Mouse (Mus musculus) Muller cell, postnatal 12 days (primary cell): ENCODE data around the gene Fbxw8.

Experiments used
- DNase-seq: peaks from one replicate; pipeline ENCODE4 v3.0.0-alpha.2; 2015; ENCODE audit errors: inconsistent ontology term

Fbxw8 gene

DNA sequence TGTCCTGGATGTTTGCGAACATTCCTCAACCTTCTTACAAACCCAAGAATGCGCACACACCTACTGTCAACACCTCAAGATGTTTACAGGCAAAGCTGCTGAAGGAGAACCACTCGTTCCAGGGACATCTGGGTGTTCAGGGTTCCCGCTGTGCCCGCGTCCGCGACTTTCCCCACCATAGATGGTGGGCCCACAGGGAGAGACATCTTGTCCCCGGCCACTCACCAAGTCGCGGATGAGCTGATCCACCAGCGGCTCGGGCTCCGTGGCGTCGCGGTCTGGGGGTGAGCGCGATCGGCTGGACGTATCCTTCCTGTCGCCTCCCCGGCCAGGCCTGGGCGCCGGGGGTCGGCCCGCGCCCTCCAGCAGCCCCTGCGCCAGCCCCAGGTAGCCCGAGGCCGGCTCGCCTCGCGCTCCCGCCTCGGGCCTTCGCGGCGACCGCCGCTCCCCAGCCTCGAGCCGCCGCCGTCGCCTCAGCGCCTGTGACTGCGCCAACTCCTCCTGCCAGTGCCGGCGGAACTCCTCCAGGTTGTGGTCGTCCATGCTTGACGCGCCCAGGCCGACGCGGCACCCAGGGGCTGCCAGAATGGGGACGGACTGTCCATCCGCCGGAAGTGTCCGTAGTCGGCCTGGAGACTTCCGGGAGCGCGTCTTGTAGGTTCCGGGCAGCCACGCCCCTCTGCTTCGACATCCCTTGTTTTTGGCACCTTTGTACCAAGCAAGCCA, at the start of gene Fbxw8:
Gene Fbxw8, minus strand, starts transcription at position 626 of the 726 bp plus-strand sequence.
- DNase-seq: peak; percentile 89

DNA sequence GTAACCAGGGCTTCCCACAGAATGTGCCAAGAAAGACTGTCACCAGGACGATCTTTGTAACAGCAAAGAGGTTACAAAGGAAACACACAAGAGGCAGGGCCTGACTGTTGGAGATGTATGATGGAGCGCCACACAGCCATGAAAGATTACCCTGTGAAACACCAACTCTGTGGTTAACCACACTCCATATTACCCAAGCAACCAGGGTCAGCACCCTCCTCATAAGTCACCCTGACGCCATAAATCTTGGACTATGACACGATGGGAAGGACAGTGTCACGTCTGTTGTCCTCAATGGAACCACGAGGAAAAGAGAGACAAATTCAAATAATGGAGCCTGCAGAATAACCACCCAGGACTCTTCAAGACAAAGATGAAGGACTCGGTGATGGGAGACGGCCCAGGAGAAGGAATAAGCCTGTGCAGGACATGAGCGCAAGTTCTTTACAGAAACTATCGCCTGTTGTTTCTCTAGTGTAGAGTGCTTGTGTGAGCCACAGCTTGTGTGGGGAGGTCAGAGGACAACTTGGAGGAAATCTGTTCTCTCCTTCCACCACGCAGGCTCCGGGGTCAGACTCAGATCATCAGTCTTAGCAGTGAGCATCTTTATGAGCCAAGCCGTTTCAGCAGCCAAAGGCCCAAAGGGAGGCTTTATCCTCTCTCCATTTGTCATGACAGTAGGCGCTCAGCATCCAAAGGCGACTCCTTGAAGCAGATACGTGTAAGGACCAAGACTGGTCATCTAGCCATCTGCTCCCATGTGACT, 49.6 kb upstream of the Fbxw8 start:
- no peak for DNase-seq

DNA sequence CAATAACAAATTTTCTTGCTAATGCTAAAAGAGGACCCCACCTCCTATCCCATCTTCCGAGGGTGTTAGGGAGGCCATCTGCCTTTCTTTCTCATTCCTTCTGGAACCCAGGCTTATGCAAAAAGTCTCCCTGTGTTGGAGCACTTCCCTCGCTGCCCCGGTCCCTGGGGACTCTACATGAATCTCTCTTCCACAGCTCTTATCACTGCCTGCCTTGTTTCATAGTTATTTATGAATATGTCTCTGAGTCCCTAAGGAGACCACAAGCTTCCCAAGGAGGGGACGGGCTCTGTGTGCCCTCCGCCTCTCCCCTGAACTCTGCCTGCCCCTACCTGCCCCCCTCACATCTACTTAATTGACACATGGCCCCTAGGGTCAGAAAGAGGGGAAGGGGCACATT, 44.4 kb upstream of the Fbxw8 start:
- DNase-seq: no peak

DNA sequence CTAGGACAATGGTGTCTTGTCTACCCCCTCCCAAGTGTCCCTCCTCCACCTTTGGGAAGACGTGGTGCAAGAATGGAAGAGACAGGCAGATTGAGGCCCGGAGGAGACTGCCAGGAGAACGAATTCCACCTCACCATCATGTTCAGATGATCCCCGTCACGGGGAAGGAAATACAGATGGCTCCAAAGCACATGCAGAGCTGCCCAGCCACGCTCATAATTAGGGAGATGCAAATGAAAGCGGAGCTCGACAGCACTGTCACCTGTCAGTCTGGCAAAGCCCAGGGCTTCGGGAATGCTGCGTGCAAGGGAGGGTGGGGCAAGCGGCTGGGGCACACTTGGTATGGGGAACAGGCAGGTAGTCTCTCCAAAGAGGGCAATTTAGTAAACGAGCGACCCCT, 42.2 kb upstream of the Fbxw8 start:
- no peak for DNase-seq

DNA sequence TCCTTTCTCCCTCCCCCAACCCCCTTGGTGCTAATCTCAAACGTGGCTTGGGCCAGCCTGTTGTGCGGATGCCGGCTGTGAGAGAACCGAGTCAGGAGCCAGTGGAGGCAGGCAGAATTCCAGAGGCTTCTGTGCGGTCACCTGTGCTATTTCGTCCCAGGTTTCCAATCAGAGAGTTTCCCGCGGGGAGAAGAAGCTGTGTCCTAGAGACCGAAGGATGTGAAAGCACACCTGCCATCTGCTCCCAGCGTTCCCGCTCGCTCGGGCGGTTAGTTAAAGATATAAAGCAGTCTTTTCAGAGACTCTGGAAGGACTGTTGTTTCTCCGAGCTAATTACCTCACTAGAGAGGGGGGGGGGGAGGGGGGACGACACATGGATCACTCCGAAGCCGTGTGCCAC, 37.0 kb upstream of the Fbxw8 start:
- DNase-seq: no peak

DNA sequence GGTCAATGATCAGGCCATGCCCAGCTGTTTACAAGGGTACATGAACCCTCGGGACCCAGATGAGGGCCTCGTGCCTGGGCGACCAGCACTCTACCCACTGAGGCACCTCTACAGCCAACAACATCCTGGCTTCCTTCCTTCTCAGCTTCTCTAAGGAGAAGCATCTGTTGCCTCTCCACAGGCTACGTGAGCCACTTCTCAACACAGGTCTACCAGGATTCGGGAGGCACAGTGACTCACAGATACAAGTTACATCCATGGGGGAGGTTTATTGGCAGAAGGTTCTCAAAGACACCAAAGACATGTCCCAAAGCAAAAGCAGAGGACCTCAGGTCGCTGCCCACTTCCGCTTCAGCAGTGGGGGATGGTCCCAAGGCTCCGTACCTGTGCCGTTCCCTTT, 35.2 kb upstream of the Fbxw8 start:
- no peak for DNase-seq

DNA sequence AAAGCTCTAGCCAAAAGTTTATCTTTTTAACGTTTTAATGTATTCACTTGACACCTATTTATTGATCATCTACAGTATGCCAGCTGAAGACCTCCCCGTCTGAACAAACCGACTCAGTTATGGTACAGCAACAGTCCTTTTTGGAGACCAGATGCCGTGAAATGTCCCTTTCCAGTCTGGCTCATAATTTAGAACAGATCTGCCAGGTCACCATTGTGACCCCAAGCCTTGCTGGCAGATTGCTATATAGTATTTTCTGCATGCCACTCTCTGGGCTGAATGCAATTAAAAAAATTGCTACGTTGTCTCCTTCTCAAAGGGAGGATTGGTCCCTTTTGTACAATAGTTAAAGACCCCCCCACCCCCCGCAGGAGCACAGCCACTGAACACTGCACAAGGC, 33.1 kb upstream of the Fbxw8 start:
- DNase-seq: no peak

DNA sequence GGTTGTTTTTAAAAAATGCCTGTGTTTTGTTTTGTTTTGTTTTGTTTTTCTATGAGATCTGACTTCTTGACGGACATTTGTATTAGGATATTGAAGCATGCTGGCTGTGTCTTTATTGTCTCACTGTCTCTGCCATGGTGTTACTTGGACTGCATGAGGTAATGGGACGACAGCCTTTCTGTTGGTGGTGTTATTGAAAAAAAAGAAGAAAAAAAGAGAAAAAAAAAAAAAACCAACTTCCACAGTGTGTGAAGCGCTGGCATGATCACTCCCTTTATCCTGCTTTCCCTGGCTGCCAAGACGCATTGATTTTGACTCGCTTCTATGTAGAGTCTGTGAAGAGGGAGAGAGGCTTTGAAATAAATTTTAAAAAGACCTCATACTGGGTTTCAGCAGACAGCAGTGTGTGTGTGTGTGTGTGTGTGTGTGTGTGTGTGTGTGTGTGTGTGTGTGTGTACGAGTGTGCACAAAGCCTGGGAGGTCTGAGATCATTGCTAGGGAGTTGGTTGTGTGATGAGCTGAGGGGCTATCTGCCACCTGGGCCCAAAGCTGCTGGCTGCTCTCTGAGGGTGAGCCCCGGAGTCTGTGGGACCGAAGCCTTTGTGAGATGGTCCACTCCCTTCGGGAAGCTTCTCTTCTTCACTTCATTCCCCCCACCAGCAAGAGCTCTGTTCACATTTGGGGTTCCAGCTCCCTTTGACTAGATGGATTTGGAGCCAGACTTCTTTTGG, 31.8 kb upstream of the Fbxw8 start:
- no peak for DNase-seq

DNA sequence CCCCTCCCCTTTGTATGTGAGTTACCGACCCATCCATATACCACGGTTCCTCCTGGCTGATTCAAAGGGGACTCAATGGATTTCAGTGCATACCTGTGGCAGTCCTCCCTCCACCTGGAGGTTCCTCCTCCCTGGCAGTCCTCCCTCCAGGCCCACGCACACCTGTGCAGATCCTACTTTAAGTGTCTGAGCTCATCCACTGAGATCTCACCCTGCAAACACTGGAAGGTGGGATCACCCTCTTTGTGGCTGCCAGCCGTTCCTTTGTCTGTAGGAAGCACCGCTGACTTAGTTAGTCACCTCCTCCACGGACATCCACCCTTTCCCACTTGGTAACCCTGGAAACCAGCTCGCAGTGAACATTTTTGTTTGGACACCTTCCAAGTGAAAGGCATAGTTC, 22.4 kb upstream of the Fbxw8 start:
- DNase-seq: no peak

DNA sequence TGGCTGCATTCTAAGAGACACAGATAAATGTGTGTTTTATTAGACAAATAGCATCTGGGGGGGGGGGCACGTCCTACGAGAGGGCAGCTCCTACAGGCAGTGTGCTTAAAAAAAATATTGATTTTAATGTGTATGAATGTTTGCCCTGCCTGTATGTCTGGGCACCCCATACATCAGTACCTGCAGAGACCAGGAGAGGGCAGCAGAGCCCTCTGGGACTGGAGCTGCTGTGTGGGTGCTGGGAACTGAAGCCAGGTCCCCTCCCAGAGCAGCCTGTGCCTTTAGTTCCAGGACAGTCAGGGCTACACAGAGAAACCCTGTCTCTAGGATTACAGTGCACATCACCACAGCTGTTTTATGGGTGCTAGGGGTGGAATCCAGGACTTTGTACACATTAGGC, 19.9 kb upstream of the Fbxw8 start:
- no peak for DNase-seq

DNA sequence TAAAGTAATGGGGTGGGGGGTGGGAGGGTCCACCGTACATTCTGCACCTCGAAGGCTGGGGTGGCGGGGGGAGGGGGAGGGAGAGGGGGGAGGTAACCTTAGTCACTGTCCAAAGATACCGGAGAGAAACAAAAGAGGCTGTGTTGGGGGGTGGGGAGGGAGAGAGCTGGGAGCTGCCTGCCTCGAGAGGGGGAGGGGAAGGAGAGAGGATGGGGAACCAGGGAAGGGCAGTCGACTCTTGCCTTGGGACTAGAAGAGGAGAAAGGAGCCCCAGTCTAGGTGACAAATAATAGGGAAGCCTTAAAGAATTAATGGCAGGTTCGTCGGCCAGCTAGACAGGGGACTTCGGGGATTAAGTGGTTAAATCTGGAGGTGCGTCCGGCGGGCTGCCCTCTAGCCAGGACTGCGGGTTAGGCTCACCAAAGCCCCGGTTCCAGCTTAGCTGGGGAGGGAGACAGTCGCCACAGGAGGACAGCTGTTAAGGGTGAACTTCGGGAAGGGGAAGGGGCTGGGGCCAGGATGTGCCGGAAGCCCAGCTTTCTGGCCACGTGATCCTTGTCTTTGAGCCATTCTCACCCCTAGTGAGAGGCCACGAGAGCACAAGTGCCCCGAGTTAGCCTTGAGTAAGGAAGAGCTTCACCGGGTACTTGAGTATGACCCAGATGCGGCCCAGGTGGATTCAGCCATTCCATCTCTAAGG, 19.2 kb upstream of the Fbxw8 start:
- no peak for DNase-seq

DNA sequence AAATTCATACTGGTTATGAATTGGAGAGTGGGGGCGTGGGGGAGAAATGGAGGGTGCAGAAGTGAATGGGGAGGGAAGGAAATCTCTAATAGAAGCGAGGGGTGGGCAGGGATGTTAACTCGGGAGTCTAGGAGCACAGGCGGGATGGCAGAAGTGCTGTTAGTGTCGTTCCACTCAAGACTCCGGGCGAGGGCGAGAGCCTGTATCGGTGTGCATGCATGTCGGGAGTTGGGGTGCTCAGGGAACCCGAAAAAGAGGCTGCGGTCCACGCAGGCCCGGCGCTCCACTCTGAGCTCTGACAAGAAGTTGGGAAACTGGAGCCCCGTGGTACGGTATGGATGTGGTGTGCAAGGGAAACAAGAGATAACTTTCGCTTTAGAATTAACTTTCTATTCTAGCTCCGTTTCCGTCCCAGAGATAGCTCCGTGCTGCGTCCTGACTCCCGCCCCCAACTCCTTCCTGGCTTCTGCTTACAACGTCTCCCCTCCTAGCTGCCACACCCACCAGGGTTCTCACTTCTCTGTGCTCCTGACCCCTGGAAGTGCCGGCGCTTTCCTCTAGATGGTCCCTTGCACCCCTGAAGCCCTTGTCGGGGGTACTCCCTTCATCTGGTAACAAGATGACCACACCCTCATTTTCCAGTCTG, 16.9 kb upstream of the Fbxw8 start:
- no peak for DNase-seq

DNA sequence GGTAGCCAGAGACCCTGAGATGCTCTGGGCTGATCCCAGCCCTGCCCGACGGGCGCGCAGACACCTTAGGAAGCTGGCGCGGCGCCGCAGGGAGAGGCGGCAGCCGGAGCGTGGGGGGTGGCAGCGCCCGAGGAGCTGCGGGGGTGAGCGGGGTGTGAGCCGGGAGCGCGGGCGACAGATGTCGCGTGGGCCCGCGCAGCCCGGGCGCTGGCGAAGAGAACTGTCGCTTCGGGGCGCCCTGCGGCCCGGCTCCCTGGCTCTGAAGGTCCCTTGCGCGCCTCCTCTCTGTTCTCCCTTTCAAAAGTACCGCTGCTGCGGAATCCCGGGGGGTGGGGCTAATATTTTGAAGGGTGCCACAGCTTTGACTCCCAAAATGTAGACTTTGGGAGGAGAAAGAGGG, 16.4 kb upstream of the Fbxw8 start:
- DNase-seq: peak; percentile 22

DNA sequence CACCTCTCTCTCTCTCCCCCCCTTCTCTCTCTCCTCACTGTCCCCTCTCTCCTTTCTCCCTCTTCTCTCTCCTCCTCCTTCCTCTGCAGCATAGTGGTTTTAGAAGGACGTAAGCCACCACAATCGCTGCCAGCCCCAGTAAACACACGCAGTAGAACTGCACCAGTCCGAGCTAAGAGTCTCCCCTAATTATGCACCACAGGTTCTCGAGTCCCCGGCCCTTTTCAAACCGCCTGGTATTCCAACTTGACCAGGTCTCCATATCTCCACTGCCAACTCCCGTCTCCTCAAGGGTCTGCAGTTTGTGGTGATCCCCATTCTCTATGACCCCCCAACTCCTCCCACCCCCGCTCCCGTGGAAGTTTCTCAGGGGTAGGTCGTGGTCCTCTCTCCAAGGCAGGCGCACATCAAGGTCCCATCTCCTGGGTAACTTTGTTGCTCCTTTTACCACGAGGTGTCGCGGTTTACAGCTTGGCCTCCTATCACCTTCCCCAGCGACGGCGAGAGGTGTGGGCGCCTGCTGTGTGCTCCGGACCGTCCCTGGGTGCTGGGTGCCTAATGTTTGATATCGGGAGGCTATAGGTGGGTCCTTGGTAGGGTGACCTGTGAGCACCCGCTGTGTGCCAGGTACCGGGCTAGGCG, 15.7 kb upstream of the Fbxw8 start:
- DNase-seq: no peak

DNA sequence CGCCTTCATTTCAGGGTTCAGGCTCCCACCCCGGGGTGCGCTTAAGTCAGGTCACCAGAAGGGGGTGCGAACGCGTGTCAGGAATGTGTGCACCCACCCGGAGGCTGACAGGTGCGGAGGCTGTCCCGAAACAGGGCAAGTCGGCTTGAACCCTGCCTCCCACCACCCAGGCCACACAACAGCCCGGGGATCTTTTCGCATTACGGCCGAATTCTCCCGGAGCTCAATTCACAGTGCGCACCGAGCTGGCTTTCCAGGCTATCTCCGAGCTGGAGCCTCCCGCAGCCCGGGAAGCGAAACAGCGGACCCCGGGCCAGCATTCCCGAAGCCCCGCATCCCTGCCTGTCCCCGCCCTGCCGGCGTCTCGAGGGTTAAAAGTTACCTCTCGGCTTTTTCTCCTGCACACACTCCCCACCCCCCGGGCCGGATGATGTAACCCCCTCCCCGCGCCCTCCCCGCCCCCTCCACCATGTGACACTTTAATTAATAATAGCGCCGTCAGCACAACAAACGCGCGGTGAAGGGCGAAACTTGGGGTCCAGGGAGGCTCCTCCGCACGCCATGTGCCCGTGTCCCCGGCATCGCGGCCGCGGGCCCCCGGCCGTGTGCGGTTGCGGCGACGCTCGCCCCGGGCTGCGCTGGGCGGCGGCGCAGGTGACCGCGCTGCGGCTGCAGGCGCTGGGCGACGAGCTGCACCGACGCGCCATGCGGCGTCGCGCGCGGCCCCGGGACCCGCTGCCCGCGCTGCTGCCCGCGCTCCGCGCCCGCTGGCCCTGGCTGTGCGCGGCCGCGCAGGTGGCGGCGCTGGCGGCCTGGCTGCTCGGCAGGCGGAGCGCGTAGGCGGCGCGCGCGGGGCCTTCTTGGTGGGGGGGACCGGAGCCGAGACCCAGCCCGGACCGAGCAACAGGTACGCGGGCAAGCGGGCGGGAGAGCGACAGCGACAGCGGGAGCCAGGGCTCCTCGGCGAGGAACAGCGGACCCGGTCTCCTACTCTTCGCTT, 14.3 kb upstream of the Fbxw8 start:
- peak; percentile 27 for DNase-seq

DNA sequence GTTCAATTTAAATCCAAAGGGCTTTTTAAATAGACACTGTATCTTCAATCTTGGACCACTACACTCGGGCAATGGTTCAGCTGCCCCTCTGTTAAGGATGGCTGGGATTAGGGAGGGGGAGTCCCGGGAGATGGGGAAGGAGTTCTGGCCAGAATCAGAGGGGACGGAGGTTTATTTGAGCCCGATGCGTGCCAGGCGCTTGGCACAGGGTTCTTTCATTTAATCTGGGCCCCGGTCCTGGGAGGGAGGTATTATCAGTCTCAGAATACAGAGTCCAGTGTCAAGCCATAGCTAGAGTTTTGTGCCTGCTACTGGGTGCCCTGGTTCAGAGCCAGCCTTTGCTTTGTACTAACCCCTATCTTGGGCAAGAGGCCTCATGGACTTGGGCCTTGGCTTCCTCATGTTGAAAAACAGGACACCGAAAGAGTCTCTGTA, 12.3 kb upstream of the Fbxw8 start:
- DNase-seq: no peak

DNA sequence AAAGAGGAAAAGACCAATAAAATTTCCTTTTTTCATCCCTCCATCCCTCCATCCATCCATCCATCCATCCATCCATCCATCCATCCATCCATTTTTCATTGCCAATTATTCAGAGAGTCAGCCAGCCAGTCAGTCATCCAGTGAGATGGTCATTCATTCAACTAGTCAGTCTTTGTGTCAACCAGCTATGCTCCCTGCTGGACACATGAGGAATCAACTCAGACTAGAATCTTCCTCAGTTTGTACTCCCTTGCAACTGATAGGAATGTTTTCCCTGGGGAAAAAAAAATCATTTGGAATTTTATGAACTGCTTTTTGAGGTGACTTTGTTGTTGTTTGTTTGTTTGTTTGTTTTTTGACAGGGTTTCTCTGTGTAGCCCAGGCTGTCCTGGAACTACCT, 10.2 kb upstream of the Fbxw8 start:
- no peak for DNase-seq

DNA sequence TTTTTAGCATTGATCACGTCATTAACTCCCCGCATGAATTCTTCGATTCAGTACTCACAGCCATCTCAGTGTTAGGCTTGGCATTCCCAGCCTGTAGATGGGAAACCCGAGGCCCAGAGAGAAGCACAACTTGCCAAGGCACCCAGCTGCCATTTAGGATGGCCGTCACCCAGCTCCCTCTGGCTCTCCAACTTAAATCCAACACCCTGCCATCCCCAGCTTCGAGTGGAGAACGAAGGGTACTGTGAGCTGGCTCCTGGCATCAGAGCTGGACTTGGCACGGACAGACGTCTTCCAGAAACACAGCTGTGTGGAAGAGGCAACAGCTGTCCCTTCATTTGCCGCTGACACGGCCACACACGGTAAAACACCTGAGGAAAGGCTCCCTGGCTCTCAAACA, 9.3 kb upstream of the Fbxw8 start, which contains the start of gene Hrk:
Gene Hrk, plus strand, starts transcription at position 68 of the 400 bp plus-strand sequence.
- no peak for DNase-seq

DNA sequence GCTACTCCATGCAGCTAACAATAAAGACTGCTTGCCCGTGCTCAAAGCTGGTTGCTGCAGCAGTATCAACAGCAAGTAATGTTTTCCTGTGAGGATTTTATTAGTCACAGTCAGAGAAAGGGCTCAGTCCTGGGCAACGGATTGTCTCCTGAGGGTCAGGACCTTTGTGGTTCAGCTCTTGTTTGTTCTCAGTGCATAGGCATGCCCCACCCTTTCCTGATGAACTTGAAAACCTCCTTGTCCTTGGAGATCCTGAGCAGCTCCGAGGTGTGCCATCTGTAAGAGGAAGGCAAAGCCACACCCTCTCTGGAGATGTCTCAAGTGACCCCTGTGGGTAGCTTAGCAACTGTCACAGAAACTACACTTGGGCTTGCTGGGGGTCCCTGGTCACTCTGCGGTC, 5.4 kb upstream of the Fbxw8 start:
- no peak for DNase-seq

DNA sequence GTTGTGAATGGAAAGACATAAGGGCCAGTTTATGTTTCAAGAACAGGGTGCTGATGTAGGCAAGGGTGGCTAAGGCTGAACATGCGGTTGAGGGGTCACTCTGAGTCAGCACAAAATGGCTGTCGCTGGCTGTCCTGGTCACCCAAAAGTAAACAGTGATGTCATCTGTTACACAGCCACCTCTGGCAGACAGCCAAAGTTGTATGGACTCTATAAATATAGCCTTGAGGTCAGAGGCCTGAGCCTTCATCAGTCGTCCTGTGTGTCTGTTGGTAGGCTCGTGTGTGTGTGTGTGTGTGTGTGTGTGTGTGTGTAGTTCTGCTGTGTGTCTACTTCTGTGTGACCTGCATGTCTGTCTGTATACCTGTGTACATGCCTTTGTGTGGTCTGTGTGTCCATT, 1.7 kb upstream of the Fbxw8 start:
- no peak for DNase-seq
